Mouse (Mus musculus) cerebellum, postnatal 4 days (tissue): ENCODE data around the gene Hnrnpdl.

Experiments
- DNase-seq, 2 experiments: peaks; one replicate each; pipeline ENCODE4 v3.0.0; 2022; ENCODE audit warnings: low spot score in 2 of 2, mixed read lengths in 1 of 2

The Hnrnpdl gene

DNA sequence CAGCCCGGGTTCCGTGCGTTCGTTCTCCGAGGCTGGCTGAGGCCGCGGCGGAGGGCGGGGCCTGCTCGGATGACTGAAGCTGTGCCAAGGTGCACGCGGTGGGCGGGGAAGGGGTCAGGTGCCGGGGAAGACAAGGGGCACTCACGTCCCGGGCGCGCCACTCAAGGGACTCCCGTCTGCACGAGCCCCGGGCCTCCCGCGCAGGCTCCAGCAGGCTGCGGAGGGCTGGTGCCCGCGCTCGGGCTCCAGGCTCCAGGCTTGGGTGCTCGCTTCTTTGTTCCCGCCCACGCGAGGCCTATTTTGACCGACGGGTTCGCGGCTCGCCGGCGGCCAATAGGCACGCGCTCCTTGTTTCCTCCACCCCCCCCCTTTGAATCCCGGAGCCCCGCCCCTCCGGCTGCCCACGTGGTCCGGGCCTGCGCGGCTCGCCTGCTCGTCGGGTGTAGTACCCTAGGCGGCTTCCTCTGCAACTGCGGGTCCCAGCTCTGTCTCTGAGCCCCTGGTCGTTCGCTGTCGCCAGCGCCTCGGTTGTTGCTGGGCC is at the start of gene Hnrnpdl, which contains the start of gene Enoph1:
Gene Hnrnpdl (minus strand): TSS at position 63 of the 541 bp plus-strand sequence.
Gene Enoph1 (plus strand): TSS at position 384 of the 541 bp plus-strand sequence.
- peak; percentile 78 to 92 for DNase-seq

- DNase-seq, result no peak
Observed at GRCm38 (mm10) chr5:100085097-100085496, 45.6 kb upstream of the Hnrnpdl start.

GRCm38 (mm10) chr5:100083953-100084562 is 44.6 kb upstream of the Hnrnpdl start:
- no peak for DNase-seq

GRCm38 (mm10) chr5:100082006-100082405 is 42.5 kb upstream of the Hnrnpdl start:
- no peak for DNase-seq

DNA sequence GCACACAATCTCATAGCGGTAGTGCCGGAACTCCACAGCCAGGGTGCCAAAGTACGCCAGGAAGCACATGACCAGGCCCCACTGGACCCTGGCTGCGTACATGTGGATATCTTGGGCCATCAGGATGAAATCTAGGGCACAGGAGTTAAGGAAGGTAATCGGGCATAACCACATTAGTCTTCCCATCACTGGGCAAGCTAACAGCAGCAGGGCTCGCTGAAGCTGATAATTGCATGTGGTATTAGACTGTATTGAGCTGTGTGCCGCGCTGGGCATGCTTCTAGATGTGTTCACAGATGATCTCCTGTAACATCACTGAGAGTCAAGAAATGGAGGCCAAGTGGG is 40.4 kb upstream of the Hnrnpdl start:
- DNase-seq, result no peak

DNA sequence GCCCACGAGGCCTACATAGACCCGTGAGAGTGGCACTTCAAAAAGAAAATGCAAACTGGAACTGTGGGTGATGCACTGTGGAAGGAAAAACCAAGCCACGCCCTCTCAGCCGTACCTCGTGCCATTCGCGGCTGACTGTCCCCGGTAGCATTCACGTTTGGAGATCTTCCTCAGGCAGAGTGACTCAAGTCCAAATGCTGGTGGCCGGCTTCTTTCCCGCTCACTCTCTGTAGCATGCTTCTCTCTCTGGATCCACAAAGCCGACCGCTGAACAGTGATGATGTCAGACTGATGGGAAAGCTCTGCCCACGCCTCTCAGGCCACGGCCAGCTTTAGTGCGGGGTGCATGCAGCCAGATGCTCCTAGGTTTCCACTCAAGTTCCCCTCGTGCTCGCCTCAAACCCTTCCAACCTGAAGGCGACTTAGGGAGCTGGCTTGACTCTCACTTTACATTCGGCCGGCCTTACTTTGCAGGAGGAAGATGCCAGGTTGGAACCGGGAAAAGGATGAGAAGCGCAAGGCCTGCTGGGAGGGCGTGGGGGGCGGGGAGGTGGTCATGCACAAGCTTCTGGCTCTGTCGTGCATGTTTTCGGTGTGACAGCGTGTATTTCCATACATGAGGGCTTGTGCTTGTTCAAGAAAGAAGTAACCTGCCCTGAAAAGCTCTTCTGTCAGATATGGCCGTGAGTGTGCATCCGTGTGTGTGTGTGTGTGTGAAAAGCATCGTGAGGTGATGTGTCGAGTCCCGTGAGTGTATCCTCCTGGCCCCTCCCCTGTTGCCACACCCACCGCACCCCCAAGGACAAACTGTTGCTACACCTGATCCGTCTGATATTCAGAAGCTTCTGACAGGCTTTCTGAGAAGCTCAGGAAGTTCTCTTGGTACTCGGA is 39.8 kb upstream of the Hnrnpdl start:
- peak in 1 of 2 experiments; percentile 30 for DNase-seq

DNA sequence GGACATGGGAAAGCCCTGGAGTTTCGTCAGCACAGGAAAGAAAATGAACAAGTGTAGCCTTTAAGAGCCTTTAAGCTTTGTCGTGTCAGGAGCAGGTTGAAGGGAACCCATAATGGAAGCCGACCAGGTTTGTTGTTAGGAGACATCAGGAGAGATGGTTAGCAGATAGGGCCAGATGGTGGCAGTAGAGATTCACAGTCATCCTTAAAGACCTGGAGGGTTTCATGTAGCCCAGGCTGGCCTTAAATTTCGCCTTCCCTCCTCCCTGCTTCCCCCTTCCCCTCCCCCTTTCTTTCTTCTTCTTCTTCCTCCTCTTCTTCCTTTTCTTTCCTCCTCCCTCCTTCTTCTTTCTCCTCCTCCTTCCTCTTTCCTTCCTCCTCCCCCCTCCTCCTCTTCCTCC is 35.1 kb upstream of the Hnrnpdl start:
- DNase-seq, result no peak

- DNase-seq, result no peak
Observed at GRCm38 (mm10) chr5:100072557-100072956, 33.1 kb upstream of the Hnrnpdl start.

GRCm38 (mm10) chr5:100071541-100071940 is 32.1 kb upstream of the Hnrnpdl start:
- no peak for DNase-seq

DNA sequence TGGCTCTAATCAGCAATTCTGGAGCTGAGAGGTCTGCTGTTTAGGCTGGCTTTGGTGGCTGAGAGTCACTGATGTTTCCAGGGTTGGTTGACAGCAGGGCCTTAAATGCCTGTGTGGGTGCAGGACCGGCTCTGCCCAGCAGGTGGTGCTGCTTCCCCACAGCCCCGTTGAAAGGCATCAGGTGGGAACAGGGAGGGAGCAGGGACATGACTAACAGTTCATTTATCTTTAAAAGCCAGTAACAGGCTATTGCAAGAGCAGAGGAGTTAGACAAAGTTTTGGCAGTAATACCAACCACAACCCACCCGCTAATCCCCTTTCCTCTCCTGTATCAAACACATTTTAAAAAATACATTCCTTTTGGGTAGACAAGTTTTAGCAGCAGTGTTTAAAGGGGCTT is 30.8 kb upstream of the Hnrnpdl start:
- DNase-seq, result peak; percentile 90 to 93

- DNase-seq, result no peak
Observed at GRCm38 (mm10) chr5:100069526-100069925, 30.1 kb upstream of the Hnrnpdl start.

DNA sequence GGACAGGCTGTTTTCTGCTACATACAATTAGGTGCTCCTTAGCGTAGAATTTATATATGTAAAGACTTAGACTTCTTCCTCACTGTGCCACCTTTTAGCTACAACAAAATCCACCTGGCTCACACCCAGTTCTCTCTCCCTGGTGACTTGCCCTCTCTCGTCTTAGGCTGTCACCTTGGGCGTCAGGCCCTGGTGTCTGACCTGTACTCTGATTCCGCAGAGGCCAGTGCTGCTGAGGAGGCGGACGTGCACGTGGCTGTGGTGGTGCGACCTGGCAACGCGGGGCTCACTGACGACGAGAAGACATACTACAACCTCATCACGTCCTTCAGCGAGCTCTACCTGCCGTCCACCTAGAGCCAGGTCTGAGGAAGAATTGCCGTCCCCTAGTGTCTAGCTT is 28.1 kb upstream of the Hnrnpdl start:
- no peak for DNase-seq

DNA sequence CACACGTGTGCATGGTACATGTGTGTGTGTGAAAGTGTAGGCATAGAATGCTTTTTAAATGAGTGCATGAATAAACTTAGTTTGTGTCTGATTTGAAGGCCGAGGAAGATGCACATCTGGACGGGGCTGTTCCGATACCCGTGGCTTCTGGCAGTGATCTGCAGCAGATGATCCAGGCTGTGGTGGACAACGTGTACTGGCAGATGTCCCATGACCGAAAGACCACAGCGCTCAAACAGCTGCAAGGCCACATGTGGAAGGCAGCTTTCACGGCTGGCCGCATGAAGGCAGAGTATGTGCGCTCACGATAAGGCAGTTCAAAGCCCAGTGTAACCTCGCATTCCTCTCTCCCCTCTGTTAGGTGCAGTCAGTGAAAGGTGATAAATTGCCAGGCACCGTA is 21.4 kb upstream of the Hnrnpdl start:
- DNase-seq, result no peak

DNA sequence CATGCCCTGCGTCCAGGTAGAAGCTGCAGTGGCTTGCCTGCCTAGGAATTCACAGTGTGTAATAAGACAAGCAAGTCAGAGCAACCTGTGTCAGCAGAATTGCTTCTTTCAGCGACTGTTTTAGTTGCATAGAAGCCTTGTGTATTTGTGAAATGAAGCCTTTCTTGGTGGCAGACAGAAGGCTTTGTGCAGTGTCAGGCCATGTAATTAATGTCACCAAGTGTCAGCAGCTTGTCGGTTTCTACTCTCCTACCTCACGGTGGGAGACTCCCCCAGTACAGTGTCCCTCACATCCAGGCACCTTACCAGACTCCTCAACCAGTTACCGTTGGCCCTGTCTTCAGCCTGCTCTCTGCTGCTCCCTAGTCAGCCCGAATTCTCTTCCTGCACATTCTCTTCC is 19.9 kb upstream of the Hnrnpdl start:
- DNase-seq, result no peak

GRCm38 (mm10) chr5:100058729-100059128 is 19.3 kb upstream of the Hnrnpdl start:
- no peak for DNase-seq

DNA sequence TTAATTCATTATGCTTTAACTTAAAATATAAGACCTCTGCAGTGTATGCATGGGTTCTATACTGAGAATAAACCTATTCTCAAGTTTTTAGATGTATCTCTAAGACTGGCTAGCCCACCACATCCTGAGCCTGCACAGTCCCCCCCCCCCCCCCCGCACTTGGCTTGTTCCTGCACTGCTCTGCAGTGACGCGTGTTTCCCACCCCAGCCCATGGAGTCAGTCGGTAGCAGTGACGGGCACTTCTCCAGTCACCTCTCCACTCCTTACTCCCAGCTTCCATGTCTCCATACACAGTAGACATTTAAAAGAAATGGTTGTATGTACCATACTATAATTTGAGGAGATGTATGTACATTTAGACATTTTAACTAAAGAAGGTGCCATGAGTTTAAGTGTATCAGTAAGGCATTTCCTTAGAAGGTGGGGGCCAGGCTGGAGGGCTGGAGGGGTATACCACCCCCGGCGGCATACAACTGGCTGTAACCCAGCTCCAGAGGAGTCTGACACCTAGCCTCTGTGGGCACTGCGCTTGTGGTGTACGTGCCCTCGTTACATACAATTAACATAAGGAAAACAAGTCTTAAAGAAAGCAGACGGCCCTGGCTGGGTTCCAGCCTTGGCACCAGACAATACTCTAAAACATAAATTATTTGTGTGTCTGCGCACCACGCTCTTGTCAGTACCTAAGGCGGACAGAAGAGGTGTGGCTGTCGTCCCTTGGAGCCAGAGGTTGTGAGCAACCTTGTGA is 18.2 kb upstream of the Hnrnpdl start:
- no peak for DNase-seq

- DNase-seq, result no peak
Observed at GRCm38 (mm10) chr5:100055866-100056369, 16.5 kb upstream of the Hnrnpdl start.

DNA sequence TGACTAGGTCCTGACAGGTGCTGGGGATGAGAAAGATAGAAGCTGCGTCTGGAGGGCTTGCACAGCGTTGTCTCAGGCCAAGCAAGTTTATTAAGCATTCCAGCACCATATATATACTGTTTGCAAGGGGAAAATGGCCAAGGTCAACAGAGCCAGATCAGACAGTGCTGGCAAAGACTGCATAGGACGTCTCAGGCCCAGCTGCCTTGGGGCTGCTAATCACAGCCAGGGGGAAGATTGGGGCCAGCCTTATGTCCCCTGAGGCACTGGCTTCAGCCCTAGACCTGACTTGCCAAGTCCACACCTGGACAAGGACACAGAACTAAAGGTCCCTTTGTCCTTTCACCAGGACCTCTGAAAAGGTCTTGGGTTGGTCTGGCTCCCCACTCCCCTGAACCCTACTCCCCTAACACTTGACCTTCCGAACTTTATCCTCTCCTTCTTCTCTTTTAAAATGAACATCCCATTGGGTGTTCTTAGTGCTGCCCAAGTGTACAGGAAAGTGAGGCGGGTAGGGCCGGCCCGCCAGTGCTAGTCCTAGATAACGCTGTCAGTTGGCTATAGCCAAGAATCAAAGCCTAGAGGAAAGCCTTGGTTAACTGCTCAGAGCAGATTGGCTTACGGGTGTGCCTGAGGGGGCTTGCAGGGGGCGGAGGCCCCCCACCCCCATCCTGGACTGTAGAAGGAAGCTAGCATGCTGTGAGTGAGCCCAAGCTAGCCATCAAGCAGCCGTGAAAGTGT is 15.5 kb upstream of the Hnrnpdl start:
- DNase-seq, result no peak

DNA sequence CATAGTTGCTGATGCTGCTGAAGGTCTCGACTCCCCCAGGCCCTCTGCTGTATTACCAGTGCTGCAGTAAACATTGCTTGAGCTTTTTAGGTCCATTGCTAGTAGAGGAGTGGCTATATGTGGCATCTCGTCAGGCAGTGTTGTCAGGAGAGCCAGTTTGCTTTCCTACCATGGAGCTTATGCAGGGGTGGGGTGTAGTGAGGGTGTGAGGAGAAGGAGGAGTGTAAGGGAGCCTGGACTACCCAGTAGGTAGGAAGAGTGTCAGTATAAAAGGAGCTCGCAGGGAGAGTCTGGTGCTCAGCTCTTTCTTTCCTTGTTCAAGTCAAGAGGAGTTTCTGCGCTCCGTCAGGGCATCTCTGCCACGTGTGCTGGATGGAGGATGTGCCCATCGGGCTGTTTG is 13.3 kb upstream of the Hnrnpdl start:
- DNase-seq, result no peak

DNA sequence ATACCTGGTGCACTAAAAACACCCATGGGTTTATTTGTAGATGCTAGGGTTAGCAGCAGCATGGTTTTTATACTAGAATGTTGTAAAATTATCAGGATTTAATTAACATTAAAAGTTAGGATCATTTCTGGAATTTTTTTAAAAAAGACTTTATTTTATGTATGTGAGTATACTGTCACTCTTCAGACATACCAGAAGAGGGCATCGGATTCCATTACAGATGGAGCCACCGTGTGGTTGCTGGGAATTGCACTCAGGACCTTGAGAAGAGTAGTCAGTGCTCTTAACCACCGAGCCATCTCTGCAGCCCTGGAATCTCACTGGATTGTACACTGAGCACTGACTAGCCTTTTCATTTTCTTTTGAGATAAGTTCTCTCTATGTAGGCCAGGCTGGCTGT is 10.4 kb upstream of the Hnrnpdl start:
- DNase-seq, result no peak

- no peak for DNase-seq
Observed at GRCm38 (mm10) chr5:100047871-100048270, 8.4 kb upstream of the Hnrnpdl start.
